8 mouse cellular contexts compared by ENCODE assay signal in genomic region chr4:3069341-3069740, GRCm38 (mm10).
DNase-seq lines count a peak whose midpoint lies in the region; ATAC-seq and TF ChIP-seq lines count a peak whose summit lies in the region.

No protein-coding gene starts in this region.

- intact Hi-C loops in gastrocnemius, adult 2 months (cut with DNase I): no loop called here
- intact Hi-C loops in gastrocnemius, postnatal 14 days (cut with DNase I; ENCODE audit: low total_unique reads): no loop called here

- H3K27ac ChIP-seq in gastrocnemius, adult 2 months: no peak overlapping the region
- no peak overlapping the region for H3K27ac ChIP-seq in limb, embryonic 15.5 days
- H3K27ac ChIP-seq in neural tube, embryonic 15.5 days (replicated peaks): no peak overlapping the region

- whole genome bisulfite sequencing in limb, embryonic 15.5 days: 55% methylated on average over 1 of the region's 1 CpGs
- WGBS in neural tube, embryonic 15.5 days: 47% methylated on average over 1 of the region's 1 CpGs

- no peak overlapping the region for H3K4me2 ChIP-seq in limb, embryonic 15.5 days
- H3K4me2 ChIP-seq in neural tube, embryonic 15.5 days: no peak overlapping the region

- peaks cover 43% of the 10 kb centered on the region for H3K9me3 ChIP-seq in limb, embryonic 15.5 days
- H3K9me3 ChIP-seq in neural tube, embryonic 15.5 days (replicated peaks): peaks cover 63% of the 10 kb centered on the region

- no peaks in the 10 kb centered on the region for H3K36me3 ChIP-seq in limb, embryonic 15.5 days
- H3K36me3 ChIP-seq in neural tube, embryonic 15.5 days: no peaks in the 10 kb centered on the region; the same call in 1 of the 2 replicates

- peak; percentile 27 for ATAC-seq in limb, embryonic 15.5 days (ENCODE audit: insufficient number of reproducible peaks, low FRiP score, low TSS enrichment, low read depth)
- peak; percentile 46; the same call in 1 of the 2 replicates for ATAC-seq in neural tube, embryonic 15.5 days (ENCODE audit: low FRiP score)

- no peaks in the 10 kb centered on the region for H3K27me3 ChIP-seq in limb, embryonic 15.5 days
- no peaks in the 10 kb centered on the region for H3K27me3 ChIP-seq in neural tube, embryonic 15.5 days (replicated peaks)

- no peak for TF ChIP-seq CTCF in gastrocnemius, adult 2 months (IDR thresholded peaks at IDR 0.05)

- no peaks in the 10 kb centered on the region for H3K4me1 ChIP-seq in limb, embryonic 15.5 days
- no peaks in the 10 kb centered on the region for H3K4me1 ChIP-seq in neural tube, embryonic 15.5 days

- H3K9ac ChIP-seq in limb, embryonic 15.5 days: no peak overlapping the region
- H3K9ac ChIP-seq in neural tube, embryonic 15.5 days (replicated peaks): no peak overlapping the region

- peak; percentile 6 for DNase-seq in gastrocnemius, adult 2 months
- no peak for DNase-seq in gastrocnemius, postnatal 14 days
- peak; percentile 1 for DNase-seq in spleen, postnatal 36 days (ENCODE audit: low spot score in 2 of 2)
- DNase-seq in spleen, adult 12 weeks (ENCODE audit: low spot score): no peak
- no peak for DNase-seq in spleen, adult 18-20 months
- DNase-seq in thymus, postnatal 36 days: no peak

- no peak overlapping the region for H3K4me3 ChIP-seq in gastrocnemius, adult 2 months
- no peak overlapping the region for H3K4me3 ChIP-seq in limb, embryonic 15.5 days
- H3K4me3 ChIP-seq in neural tube, embryonic 15.5 days (replicated peaks): no peak overlapping the region

Comparison
In these comparisons a context has a peak if more than half of its experiments do, and no peak if none do; other contexts are left out.
1. DNase-seq: peak in gastrocnemius, adult 2 months (single experiment) and spleen, postnatal 36 days (2 of 2); none in gastrocnemius, postnatal 14 days (single experiment), spleen, adult 12 weeks (single experiment), spleen, adult 18-20 months (0 of 2) and thymus, postnatal 36 days (0 of 2).